Mouse (Mus musculus) frontal cortex, adult 2 months (tissue): ENCODE results near the gene Tet3. TPM values are rescaled to one million over a fixed set of nuclear protein-coding genes. Genes with fewer than 3 reads are reported as not detected.

Source experiments
- DNase-seq, 2 experiments: peaks; one replicate each; pipeline ENCODE4 v3.0.0; 2022; ENCODE audit warnings: low spot score in 1 of 2; ENCODE audit errors: extremely low spot score in 1 of 2
- polyA plus RNA-seq: library from polyadenylated mRNA; depleted of rRNA; stranded (reverse); fragments of >200 nt; gene quantifications from 2 replicates; pipeline ENCODE4 v1.2.3, GENCODE M21; 2012

Tet3 gene
- polyA plus RNA-seq, 1 experiment: 18.9 TPM

GRCm38 (mm10) chr6:83417531-83417930 lies 41.4 kb downstream of the Tet3 start:
- DNase-seq: no peak

DNA sequence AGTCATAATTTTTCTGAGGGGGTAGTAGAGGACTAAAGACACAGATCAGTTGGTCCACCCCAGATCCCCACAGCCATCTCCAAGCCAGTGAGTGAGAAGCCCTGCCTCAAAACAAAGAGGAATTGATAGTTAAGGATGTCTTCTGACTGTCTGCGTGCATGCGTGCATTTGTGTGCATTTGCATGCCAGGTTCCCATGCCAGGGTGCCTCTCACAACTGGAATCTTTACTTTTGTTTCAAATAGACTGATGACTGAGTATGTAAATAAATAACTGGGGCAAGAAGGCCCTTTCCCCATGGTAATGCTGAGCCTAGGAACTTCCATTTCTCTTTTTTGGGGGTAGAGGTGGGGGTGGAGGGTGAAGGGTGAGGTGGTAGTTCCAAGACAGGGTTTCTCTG lies 41.8 kb downstream of the Tet3 start:
- DNase-seq: no peak

DNA sequence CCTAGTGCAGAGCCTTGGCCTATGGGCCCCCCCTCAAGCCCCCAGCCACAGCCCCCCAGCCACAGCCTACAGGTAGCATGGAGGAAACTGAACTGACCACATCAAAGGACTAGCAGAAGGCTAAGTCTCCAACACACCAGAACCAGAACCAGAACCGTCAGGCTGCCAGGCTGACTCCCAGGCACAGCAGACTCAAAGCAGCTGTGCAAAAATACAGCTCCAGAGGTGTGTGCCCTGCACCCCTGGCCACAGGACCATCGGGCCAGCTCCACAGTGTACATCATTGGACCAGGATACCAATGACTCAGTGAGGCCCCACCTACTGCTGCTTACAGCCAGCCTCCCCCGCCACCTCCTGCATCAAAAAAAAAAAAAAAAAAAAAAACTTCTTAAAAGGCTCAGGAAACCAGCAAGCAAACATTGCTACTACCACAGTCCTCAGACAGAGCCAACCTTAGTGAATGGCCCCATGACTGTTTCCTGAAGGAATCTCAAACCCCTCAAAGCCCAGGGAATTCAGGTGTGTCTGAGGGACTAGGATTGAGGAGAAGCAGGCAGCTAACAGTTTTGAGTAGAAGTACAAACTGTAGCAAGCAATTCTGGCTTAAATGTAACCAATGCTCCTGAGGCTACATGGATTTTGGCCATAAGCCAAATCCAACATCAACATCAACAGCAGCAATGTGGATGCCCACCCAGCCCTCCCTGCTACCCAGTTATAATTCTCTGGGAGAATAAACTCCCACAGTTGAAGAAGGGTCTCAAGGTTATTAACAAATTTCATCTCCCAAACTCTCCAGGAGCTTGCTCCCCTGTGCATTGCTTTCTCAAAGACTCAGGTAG lies 42.4 kb downstream of the Tet3 start:
- no peak for DNase-seq

- no peak for DNase-seq
Measured at GRCm38 (mm10) chr6:83415356-83415940, 43.4 kb downstream of the Tet3 start.

- DNase-seq: no peak
Measured at GRCm38 (mm10) chr6:83414601-83415355, 44.1 kb downstream of the Tet3 start.

DNA sequence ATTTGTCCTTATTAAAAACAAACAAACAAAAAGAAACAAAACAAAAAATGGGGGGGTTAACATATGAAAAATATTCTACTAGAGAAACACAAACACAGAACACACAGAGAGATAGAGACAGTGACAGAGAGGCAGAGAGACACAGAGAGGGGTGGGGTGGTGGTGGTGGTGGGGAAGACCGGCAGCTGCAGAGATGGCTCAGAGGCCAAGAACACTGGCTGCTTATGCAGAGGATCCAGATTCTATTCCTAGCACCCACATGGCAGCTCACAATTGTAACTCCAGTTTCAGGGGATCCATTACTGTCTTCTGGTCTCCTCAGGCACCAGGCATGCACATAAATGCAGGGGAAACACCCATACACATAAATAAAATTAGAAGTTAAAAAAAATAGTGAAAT lies 45.2 kb downstream of the Tet3 start:
- no peak for DNase-seq

DNA sequence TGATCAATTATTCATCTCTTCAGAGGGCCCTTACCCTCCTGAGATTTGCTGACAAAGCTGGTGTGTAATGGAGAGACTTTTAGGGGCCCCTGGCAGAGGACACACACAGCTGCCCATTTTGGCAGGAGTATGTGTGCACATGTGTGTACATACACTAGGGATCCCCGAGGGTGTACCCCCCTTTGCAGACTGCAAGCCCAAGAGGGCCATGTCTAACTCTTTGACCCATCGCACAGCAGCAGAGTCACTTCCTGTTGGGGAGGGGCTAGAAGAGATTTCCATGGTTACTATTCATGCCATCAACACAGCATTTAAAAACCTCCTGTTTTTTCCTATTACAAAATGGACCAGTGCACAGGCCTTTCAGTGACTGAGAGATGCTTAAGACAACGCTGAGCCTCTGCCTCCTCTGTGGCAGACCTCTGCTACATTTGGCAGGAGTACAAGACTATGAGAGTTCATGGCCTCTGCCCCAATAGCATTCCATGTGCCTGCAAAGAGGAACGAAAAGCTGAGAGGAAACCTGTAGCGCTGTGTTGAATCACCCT lies 46.0 kb downstream of the Tet3 start:
- no peak for DNase-seq

GRCm38 (mm10) chr6:83412362-83412853 lies 46.5 kb downstream of the Tet3 start:
- DNase-seq: no peak

DNA sequence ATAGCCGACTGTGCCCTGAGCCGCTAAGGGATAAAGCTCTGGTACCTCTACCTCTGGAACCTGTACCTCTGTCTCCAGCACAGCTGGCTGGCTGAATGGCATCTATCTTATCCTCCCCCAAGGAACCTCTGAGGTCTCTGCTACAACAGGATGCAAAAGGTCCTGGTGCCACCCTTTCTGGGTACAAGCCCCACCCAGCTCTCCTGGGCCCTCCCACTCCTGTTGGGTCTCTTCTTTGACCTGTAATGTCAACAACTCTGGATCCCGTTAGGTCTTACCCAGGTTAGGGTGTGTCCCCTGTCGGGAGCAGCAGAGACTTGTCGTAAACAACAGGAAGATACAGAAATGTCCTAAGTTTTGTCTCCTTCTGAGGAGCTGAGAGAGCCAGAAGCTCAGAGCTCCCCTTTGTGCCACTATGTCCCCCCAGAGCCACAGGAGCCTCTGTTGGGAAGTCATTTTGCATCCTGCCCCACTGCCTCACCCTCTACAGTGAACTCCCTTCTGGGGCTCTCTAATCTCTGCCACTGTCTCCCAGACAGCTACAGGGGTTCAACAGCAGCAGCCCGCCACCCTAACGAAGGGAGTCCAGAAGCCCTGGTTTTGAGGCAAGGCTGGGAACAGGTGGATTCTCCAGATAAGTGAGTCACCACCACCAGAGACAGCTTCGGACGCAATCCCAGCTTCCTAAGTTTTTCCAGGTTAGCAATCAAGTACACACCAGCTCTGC lies 47.1 kb downstream of the Tet3 start:
- no peak for DNase-seq

- no peak for DNase-seq
Measured at GRCm38 (mm10) chr6:83410046-83410706, 48.7 kb downstream of the Tet3 start.

- peak in 1 of 2 experiments; percentile 59 for DNase-seq
Measured at GRCm38 (mm10) chr6:83408510-83408909, 50.4 kb downstream of the Tet3 start.

GRCm38 (mm10) chr6:83405511-83406064 lies 53.3 kb downstream of the Tet3 start:
- DNase-seq: no peak

DNA sequence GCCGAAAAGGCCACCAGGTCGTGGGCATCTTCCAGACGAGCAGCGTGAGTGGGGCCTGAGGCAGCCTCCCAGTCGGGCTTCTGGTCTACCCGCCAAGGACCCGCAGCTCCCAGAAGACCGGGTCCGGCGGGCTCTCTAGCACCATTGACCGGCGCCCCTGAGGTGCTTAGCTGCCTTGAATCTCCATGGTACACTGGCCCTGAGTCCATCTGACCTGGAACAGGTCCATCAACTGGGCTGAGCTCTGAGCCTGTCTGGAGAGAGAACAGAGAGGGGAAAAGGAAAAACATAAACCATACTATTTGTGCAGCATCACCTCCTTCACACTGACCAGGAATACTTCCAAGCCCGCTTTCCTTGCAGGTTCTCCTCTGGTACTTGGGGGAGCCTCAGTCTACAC lies 54.3 kb downstream of the Tet3 start:
- no peak for DNase-seq

DNA sequence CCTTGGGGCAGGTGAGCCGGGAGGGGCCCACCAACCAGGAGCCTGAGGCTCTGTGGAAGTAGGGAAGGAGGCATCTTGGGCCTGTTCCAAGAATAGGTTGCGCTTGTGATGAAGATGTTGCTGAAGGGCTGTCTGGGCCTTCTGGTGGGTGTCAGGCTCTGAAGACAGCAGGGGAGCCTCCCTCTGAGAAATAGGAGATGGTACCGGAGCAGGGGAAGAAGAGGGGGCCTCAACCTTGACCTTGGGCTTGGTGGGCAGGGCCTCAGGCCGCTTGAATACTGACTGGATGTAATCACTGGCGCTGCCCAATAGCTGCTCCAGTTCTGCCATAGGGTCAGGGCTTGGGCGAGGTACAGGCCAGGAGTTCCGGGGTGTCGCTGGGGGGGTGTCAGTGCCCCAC lies 55.4 kb downstream of the Tet3 start:
- DNase-seq: no peak

DNA sequence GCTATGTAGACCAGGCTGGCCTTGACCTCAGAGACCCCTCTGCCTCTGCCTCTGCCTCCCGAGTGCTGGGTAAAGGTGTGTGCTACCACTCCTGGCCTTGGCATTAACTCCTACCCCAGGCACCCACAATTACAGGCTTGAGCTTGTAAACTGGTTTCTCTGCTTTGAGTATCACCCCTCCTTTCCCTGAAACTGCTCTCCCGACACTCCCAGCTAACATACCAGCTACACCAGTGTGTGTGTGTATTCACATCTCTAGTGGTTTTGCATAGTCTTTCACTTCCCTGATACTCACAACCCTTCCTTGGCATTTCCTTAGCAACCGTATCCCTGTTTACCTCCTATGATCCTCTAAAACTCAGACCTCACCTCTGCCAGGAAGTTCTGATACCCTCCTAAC lies 59.1 kb downstream of the Tet3 start:
- no peak for DNase-seq

GRCm38 (mm10) chr6:83397728-83398127 lies 61.2 kb downstream of the Tet3 start:
- no peak for DNase-seq

- DNase-seq: peak in 1 of 2 experiments; percentile 42
Measured at GRCm38 (mm10) chr6:83396711-83397110, 62.2 kb downstream of the Tet3 start.

GRCm38 (mm10) chr6:83395544-83396229 lies 63.2 kb downstream of the Tet3 start:
- no peak for DNase-seq

- DNase-seq: no peak
Measured at GRCm38 (mm10) chr6:83394122-83394521, 64.8 kb downstream of the Tet3 start.
